Mouse (Mus musculus) forebrain, embryonic 11.5 days (tissue): Measurements from ENCODE around the gene Tnr. TPM values are rescaled to one million over a fixed set of nuclear protein-coding genes. Genes with fewer than 3 reads are reported as not detected.
A peak's percentile ranks its signal among the peaks of the same experiment; 100 is the strongest.

Experiments used
- ATAC-seq: fragments of 200-750 bp; cut with Nextera tagmentation; replicated peaks from 2 replicates; pipeline ENCODE4 v1.8.0; 2017; ENCODE audit warnings: moderate TSS enrichment; ENCODE audit not compliant: low FRiP score
- DNase-seq: peaks from one replicate; pipeline ENCODE4 v3.0.0-alpha.2; 2017; ENCODE audit warnings: low spot score
- H3K27ac ChIP-seq: fragments of 300-500 bp; sonication (generic); 2 replicates; pipeline ENCODE4 v1.5.1; 2014; ENCODE audit warnings: low read depth, low read length
- H3K27me3 ChIP-seq: fragments of 300-500 bp; sonication (generic); 2 replicates; pipeline ENCODE4 v1.6.1; 2014; ENCODE audit warnings: mild to moderate bottlenecking, low read length, mixed read lengths; ENCODE audit not compliant: control insufficient read depth, insufficient read depth
- H3K36me3 ChIP-seq: fragments of 300-500 bp; sonication (generic); 2 replicates; pipeline ENCODE4 v1.6.1; 2014; ENCODE audit warnings: mild to moderate bottlenecking, low read length, moderate library complexity, mixed read lengths; ENCODE audit not compliant: control insufficient read depth, insufficient read depth
- H3K4me1 ChIP-seq: fragments of 300-500 bp; sonication (generic); replicated peaks from 2 replicates; pipeline ENCODE4 v1.6.1; 2014; ENCODE audit warnings: low read length, mixed read lengths; ENCODE audit not compliant: control insufficient read depth, insufficient read depth
- H3K4me2 ChIP-seq: fragments of 300-500 bp; sonication (generic); 2 replicates; pipeline ENCODE4 v1.6.1; 2014; ENCODE audit warnings: low read depth, mild to moderate bottlenecking, low read length, moderate library complexity, mixed read lengths; ENCODE audit not compliant: severe bottlenecking
- H3K4me3 ChIP-seq: fragments of 300-500 bp; sonication (generic); 2 replicates; pipeline ENCODE4 v1.5.1; 2014; ENCODE audit warnings: low read depth, low read length
- H3K9ac ChIP-seq: fragments of 300-500 bp; sonication (generic); 2 replicates; pipeline ENCODE4 v1.6.1; 2014; ENCODE audit warnings: low read length
- H3K9me3 ChIP-seq: fragments of 300-500 bp; sonication (generic); 2 replicates; pipeline ENCODE4 v1.6.1; 2016; ENCODE audit warnings: low read length, mixed read lengths; ENCODE audit not compliant: control insufficient read depth
- WGBS: fragments of 180-500 bp; shearing (Covaris S2); extraction: QIAGEN DNeasy Blood & Tissue Kit; methylation state at CpG from one replicate; pipeline ENCODE4 v1.1.7; 2014; 5-methylcytosine and 5-hydroxymethylcytosine counted together
- polyA plus RNA-seq: library from polyadenylated mRNA; unstranded; fragments of >200 nt; fragmentation: Nextera tagmentation; extraction: Ambion mirVana; gene quantifications from 2 replicates; pipeline ENCODE4 v1.2.1, GENCODE M21; 2014

Gene Tnr
- polyA plus RNA-seq, 1 experiment from 2014 or later = 0.77 TPM

- DNase-seq (peak; percentile 56), ATAC-seq (peak; percentile 89)
- no peaks in the 10 kb centered on the region for H3K9me3 ChIP-seq
- H3K4me1 ChIP-seq = 0 out of 2 replicates have a peak, but pooled peaks cover 2% of the 10 kb centered on the region
- H3K4me2 ChIP-seq = no peak overlapping the region
- no peak overlapping the region for H3K9ac ChIP-seq
- no peaks in the 10 kb centered on the region for H3K27me3 ChIP-seq
- no peak overlapping the region for H3K27ac ChIP-seq
- no peaks in the 10 kb centered on the region for H3K36me3 ChIP-seq
- 54% methylated on average over 14 of the region's 14 CpGs for WGBS
- H3K4me3 ChIP-seq = no peak overlapping the region
Measured at GRCm38 (mm10) chr1:159594099-159595058, 70.8 kb downstream of the Tnr start.

GRCm38 (mm10) chr1:159595729-159596128, 72.2 kb downstream of the Tnr start:
- Histone ChIP-seq H3K36me3 (no peaks in the 10 kb centered on the region), H3K9me3 (no peaks in the 10 kb centered on the region), H3K4me1 (0 out of 2 replicates have a peak, but pooled peaks cover 2% of the 10 kb centered on the region), H3K4me2 (no peak overlapping the region), H3K4me3 (no peak overlapping the region), H3K27ac (no peak overlapping the region), H3K9ac (no peak overlapping the region), H3K27me3 (no peaks in the 10 kb centered on the region)
- ATAC-seq = no peak
- 86% methylated on average over 3 of the region's 3 CpGs for WGBS
- DNase-seq = no peak

- H3K4me2 ChIP-seq = no peak overlapping the region
- H3K4me1 ChIP-seq = 0 out of 2 replicates have a peak, but pooled peaks cover 2% of the 10 kb centered on the region
- ATAC-seq = no peak
- no peak for DNase-seq
- no peaks in the 10 kb centered on the region for H3K9me3 ChIP-seq
- no peaks in the 10 kb centered on the region for H3K27me3 ChIP-seq
- no peaks in the 10 kb centered on the region for H3K36me3 ChIP-seq
- no peak overlapping the region for H3K9ac ChIP-seq
- WGBS = 66% methylated on average over 2 of the region's 2 CpGs
- no peak overlapping the region for H3K4me3 ChIP-seq
- no peak overlapping the region for H3K27ac ChIP-seq
Measured at GRCm38 (mm10) chr1:159596640-159597039, 73.1 kb downstream of the Tnr start.

- H3K36me3 ChIP-seq = no peaks in the 10 kb centered on the region
- no peak for ATAC-seq
- WGBS = 91% methylated on average over 4 of the region's 4 CpGs
Measured at GRCm38 (mm10) chr1:159613561-159613960, 90.0 kb downstream of the Tnr start.

GRCm38 (mm10) chr1:159614062-159614601, 90.6 kb downstream of the Tnr start:
- H3K9me3 ChIP-seq = no peaks in the 10 kb centered on the region
- DNase-seq (no peak), ATAC-seq (no peak)
- 0 out of 2 replicates have a peak, but pooled peaks cover 2% of the 10 kb centered on the region for H3K4me1 ChIP-seq
- H3K4me2 ChIP-seq = no peak overlapping the region
- no peak overlapping the region for H3K9ac ChIP-seq
- WGBS = 81% methylated on average over 6 of the region's 6 CpGs
- H3K27ac ChIP-seq = no peak overlapping the region
- H3K27me3 ChIP-seq = no peaks in the 10 kb centered on the region
- H3K36me3 ChIP-seq = no peaks in the 10 kb centered on the region
- no peak overlapping the region for H3K4me3 ChIP-seq

More at GRCm38 (mm10) chr1:159613561-159613960, 90.0 kb downstream of the Tnr start:
- no peak overlapping the region for H3K9ac ChIP-seq
- H3K9me3 ChIP-seq = no peaks in the 10 kb centered on the region
- H3K4me3 ChIP-seq = no peak overlapping the region
- no peak overlapping the region for H3K4me2 ChIP-seq
- H3K4me1 ChIP-seq = 0 out of 2 replicates have a peak, but pooled peaks cover 2% of the 10 kb centered on the region
- DNase-seq = no peak
- H3K27me3 ChIP-seq = no peaks in the 10 kb centered on the region
- H3K27ac ChIP-seq = no peak overlapping the region

- H3K4me2 ChIP-seq = 0 out of 2 replicates have a peak overlapping the region, but pooled peaks have one; percentile 5
- 0 out of 2 replicates have a peak, but pooled peaks cover 2% of the 10 kb centered on the region for H3K4me1 ChIP-seq
- DNase-seq = no peak
- H3K27ac ChIP-seq = no peak overlapping the region
- no peaks in the 10 kb centered on the region for H3K36me3 ChIP-seq
- H3K9ac ChIP-seq = no peak overlapping the region
- H3K9me3 ChIP-seq = no peaks in the 10 kb centered on the region
- 54% methylated on average over 16 of the region's 16 CpGs for WGBS
- H3K4me3 ChIP-seq = no peak overlapping the region
- no peak for ATAC-seq
- H3K27me3 ChIP-seq = no peaks in the 10 kb centered on the region
Measured at GRCm38 (mm10) chr1:159614644-159615431, 91.3 kb downstream of the Tnr start.

- ATAC-seq (no peak), DNase-seq (no peak)
- WGBS = 77% methylated on average over 4 of the region's 4 CpGs
- H3K4me1 ChIP-seq = 0 out of 2 replicates have a peak, but pooled peaks cover 2% of the 10 kb centered on the region
- H3K36me3 ChIP-seq = no peaks in the 10 kb centered on the region
- no peak overlapping the region for H3K27ac ChIP-seq
- no peak overlapping the region for H3K9ac ChIP-seq
- no peaks in the 10 kb centered on the region for H3K27me3 ChIP-seq
- H3K9me3 ChIP-seq = no peaks in the 10 kb centered on the region
- H3K4me2 ChIP-seq = no peak overlapping the region
- H3K4me3 ChIP-seq = no peak overlapping the region
Measured at GRCm38 (mm10) chr1:159615686-159616085, 92.1 kb downstream of the Tnr start.

- WGBS = 79% methylated on average over 2 of the region's 2 CpGs
- Histone ChIP-seq H3K27ac (no peak overlapping the region), H3K4me1 (0 out of 2 replicates have a peak, but pooled peaks cover 2% of the 10 kb centered on the region), H3K27me3 (no peaks in the 10 kb centered on the region), H3K9ac (no peak overlapping the region), H3K36me3 (no peaks in the 10 kb centered on the region), H3K4me3 (no peak overlapping the region), H3K4me2 (no peak overlapping the region), H3K9me3 (no peaks in the 10 kb centered on the region)
- no peak for DNase-seq
- ATAC-seq = no peak
Measured at GRCm38 (mm10) chr1:159619205-159619604, 95.6 kb downstream of the Tnr start.
